Mouse (Mus musculus) spleen, adult 2 months (tissue): Measurements from ENCODE around the gene Gm21985. TPM values are rescaled to one million over a fixed set of nuclear protein-coding genes. Genes with fewer than 3 reads are reported as not detected.

Source experiments
- DNase-seq, 2 experiments: peaks; one replicate each; pipeline versions ENCODE4 v3.0.0 to v3.0.0-alpha.2; 2012 to 2021; ENCODE audit warnings: low spot score in 2 of 2, low read depth in 1 of 2
- H3K27ac ChIP-seq: fragments of 200-500 bp; 2 replicates; pipeline ENCODE4 v1.5.1; 2012; ENCODE audit warnings: low read length, inconsistent platforms; ENCODE audit not compliant: insufficient read depth
- H3K27me3 ChIP-seq: fragments of 200-500 bp; 2 replicates; pipeline ENCODE4 v1.6.1; 2012; ENCODE audit warnings: mild to moderate bottlenecking, moderate library complexity, low read length, inconsistent platforms; ENCODE audit not compliant: control insufficient read depth, insufficient read depth
- H3K36me3 ChIP-seq: fragments of 200-500 bp; 2 replicates; pipeline ENCODE4 v1.6.1; 2012; ENCODE audit warnings: mild to moderate bottlenecking, low read length, inconsistent platforms; ENCODE audit not compliant: control insufficient read depth, insufficient read depth
- H3K4me1 ChIP-seq: fragments of 200-500 bp; 2 replicates; pipeline ENCODE4 v1.6.1; 2011; ENCODE audit warnings: inconsistent platforms; ENCODE audit not compliant: control insufficient read depth, insufficient read depth, insufficient read length
- H3K4me3 ChIP-seq: fragments of 200-500 bp; 2 replicates; pipeline ENCODE4 v1.5.1; 2011; ENCODE audit warnings: mild to moderate bottlenecking, inconsistent platforms; ENCODE audit not compliant: insufficient read depth, insufficient read length; ENCODE audit errors: extremely low read depth
- CTCF ChIP-seq: fragments of 200-500 bp; IDR thresholded peaks from 2 replicates; pipeline ENCODE4 v1.5.1; 2011; ENCODE audit warnings: mild to moderate bottlenecking, inconsistent platforms; ENCODE audit not compliant: insufficient read depth, insufficient read length, insufficient replicate concordance; ENCODE audit errors: extremely low read depth
- POLR2A ChIP-seq: fragments of 200-500 bp; IDR thresholded peaks from 2 replicates; pipeline ENCODE4 v1.6.1; 2011; ENCODE audit warnings: low read depth, low read length, inconsistent platforms
- WGBS: fragments of 180-500 bp; shearing (Covaris S2); methylation state at CpG from one replicate; pipeline ENCODE4 v1.1.7; 2018; 5-methylcytosine and 5-hydroxymethylcytosine counted together
- polyA plus RNA-seq: library from polyadenylated mRNA; depleted of rRNA; stranded (reverse); fragments of >200 nt; gene quantifications from 2 replicates; pipeline ENCODE4 v1.2.3, GENCODE M21; 2012

The Gm21985 gene
- polyA plus RNA-seq, 1 experiment: not detected

DNA sequence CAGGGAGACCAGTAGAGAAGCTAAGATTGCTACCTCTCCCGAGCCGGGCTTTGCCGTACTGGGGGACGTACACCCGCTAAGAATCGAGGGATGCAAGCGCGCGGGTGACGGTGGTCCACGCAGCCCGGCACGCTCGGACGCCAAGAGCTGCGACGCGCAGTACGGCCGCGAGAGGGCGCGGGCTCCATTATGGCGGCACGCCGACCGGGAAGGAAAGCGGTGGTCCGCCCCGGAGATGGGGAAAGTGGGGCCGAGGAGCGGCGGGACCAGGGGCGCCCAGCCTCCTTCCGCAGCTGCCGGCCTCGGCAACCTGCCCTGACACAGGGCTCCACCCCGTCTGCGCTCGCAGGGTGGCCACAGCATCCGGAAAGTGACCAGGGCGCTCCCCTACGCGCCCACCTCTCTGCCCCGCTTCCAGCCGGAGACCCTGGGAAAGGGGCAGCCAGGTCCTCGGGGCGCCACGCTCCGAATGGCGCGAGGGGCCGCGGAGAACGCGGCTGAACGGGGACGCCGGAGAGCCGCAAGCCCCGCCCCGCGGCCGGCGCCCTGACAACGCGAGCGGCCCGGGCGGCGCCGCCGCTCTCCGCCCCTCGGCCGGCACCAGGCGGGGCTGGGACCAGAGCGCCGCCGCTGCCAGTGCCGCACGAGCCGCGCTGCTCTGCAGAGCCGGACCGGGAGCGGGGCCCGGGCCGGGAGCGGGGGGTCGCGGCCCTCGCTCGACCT is 26.7 kb upstream of the Gm21985 start, which contains the start of gene Lpcat4:
Gene Lpcat4, plus strand, starts transcription at position 257 of the 723 bp plus-strand sequence.
- H3K36me3 ChIP-seq: no peaks in the 10 kb centered on the region
- TF ChIP-seq CTCF (peak; percentile 84), POLR2A (0 out of 2 replicates have a peak, but pooled peaks have one; percentile 6)
- H3K27ac ChIP-seq: peak within 1 kb of the TSS; percentile 86
- no peaks in the 10 kb centered on the region; the same call in 1 of the 2 replicates for H3K4me1 ChIP-seq
- H3K27me3 ChIP-seq: no peaks in the 10 kb centered on the region
- WGBS: under 1% methylated on average over 91 of the region's 94 CpGs
- peak within 1 kb of the TSS; percentile 79 for H3K4me3 ChIP-seq
- DNase-seq: peak; percentile 50 to 83

DNA sequence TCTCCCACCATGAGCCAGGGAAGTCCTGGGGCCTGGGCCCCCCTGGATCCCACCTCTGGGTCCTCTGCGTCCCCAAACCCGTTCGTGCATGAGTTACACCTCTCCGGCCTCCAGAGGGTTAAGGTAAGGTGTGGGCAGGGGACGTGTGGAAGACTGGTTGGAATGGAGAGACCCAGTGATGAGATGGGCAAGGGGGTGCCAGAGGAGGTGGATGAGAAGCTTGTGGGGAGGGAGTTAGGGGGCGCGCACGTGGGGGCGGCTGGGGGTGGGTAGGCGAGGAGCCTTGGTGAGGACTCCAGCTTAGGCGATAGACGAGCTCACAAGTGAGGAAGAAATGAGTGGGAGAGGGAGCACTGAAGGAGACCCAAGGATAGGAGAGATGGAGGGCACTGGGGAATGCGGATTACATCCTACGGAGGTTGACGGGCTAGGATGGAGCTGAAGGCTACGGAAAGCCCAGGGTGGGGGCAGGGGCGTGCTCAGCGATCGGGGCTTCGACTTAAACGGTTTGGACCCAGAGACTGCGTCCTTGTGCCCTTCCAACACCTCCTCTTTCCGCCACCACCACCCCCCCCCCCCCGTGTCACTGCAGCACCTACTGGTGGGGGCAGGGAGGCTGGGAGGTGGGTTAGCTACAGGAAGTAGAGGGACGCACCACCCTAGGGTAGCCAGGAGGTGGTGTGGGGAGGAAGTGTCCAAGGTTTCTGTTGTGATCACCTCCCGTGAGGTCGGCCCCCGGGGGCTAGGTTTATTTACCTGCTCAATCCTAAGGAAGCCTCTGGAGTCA is 26.0 kb upstream of the Gm21985 start:
- Histone ChIP-seq H3K27ac (no peak overlapping the region), H3K27me3 (no peaks in the 10 kb centered on the region), H3K4me1 (no peaks in the 10 kb centered on the region; the same call in 1 of the 2 replicates), H3K36me3 (no peaks in the 10 kb centered on the region), H3K4me3 (peak overlapping the region; percentile 70)
- TF ChIP-seq CTCF (no peak), POLR2A (no peak)
- 2% methylated on average over 27 of the region's 28 CpGs for WGBS
- DNase-seq: no peak

DNA sequence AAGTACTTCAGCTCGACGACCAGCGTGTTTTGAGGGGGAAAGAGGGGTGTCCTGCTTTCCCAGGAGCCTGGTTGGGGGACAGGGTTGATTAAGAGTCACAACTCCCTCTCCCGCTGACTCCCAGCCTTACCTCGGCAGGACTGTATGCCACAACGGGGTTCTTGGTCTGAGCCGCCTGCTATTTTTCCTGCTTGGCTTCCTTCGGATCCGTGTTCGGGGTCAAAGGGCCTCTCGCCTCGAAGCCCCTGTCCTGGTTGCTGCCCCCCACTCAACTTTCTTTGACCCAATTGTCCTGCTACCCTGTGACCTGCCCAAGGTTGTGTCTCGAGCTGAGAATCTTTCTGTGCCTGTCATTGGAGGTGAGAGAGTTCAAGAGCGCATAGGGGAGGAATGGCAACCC is 24.3 kb upstream of the Gm21985 start:
- no peak for TF ChIP-seq CTCF
- TF ChIP-seq POLR2A: no peak
- DNase-seq: no peak
- H3K36me3 ChIP-seq: no peaks in the 10 kb centered on the region
- no peak overlapping the region for H3K27ac ChIP-seq
- 93% methylated on average over 14 of the region's 14 CpGs for WGBS
- no peak overlapping the region for H3K4me3 ChIP-seq
- H3K27me3 ChIP-seq: no peaks in the 10 kb centered on the region
- no peaks in the 10 kb centered on the region; the same call in 1 of the 2 replicates for H3K4me1 ChIP-seq

DNA sequence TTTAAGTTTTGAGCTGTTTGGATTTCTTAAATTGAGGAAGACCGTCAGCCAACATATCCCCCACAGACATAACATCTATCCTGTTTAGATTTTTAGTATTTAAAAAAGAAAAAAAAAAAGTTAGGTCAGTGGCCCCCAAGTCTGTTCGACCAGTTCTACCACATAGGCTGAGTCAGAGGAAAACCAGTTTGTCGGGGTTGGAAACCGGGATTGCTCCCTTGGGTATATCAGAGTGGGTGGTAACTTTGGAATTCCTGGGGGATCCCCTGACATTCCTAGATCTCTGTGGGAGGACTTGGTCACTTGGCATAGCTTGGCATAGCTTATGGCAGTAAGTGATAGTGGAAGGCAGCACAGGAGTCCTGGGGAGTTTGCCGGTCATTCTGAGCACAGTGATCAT is 20.8 kb upstream of the Gm21985 start:
- Histone ChIP-seq H3K4me3 (no peak overlapping the region), H3K27ac (no peak overlapping the region), H3K36me3 (no peaks in the 10 kb centered on the region), H3K27me3 (no peaks in the 10 kb centered on the region), H3K4me1 (no peaks in the 10 kb centered on the region)
- DNase-seq: no peak
- WGBS: 91% methylated on average over 5 of the region's 5 CpGs
- TF ChIP-seq CTCF (no peak), POLR2A (no peak)

DNA sequence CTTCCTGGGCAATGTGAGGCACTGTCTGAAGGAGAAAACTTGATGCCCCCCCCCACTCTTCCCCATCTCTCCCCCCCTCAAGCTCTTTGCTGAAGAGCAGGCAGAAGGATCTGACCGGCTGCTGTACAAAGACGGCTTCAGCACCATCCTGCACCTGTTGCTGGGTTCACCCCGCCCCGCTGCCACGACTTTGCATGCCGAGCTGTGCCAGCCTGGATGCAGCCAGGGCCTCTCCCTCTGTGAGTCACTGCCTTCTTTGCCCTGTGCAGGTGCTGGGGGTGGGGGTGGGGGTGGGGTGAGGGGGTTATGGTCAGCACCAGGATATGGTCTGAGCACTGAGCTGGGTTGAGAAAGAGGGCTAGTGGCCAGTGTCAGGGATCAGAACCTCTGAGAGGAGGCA is 19.9 kb upstream of the Gm21985 start:
- 84% methylated on average over 6 of the region's 6 CpGs for WGBS

DNA sequence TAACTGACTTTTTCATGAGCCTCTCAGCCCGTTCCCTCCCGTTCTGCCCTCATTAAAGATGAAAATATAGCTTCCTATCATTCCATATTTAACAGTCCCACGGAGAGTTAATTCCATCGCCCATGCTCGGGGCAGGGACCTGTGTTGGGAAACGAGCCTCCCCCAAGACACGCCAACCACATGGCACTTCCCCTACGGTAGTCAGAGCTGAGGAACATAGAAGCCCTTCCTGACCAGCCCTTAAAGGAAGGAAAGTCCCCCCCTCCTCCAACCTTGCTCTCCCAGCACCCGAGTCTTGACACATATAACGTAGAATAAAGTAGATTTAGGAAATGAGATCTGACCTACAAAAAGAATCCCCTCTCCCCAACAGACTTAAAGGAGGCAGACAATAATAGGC is 18.8 kb upstream of the Gm21985 start:
- TF ChIP-seq POLR2A (no peak), CTCF (no peak)
- 44% methylated on average over 10 of the region's 10 CpGs for WGBS
- no peak overlapping the region for H3K27ac ChIP-seq

More for the DNA sequence above, 19.9 kb upstream of the Gm21985 start:
- H3K36me3 ChIP-seq: no peaks in the 10 kb centered on the region
- H3K27me3 ChIP-seq: no peaks in the 10 kb centered on the region
- DNase-seq: no peak
- H3K4me1 ChIP-seq: no peaks in the 10 kb centered on the region
- no peak for TF ChIP-seq POLR2A
- TF ChIP-seq CTCF: no peak
- H3K27ac ChIP-seq: no peak overlapping the region
- no peak overlapping the region for H3K4me3 ChIP-seq

More for the DNA sequence above, 18.8 kb upstream of the Gm21985 start:
- Histone ChIP-seq H3K36me3 (no peaks in the 10 kb centered on the region), H3K4me1 (no peaks in the 10 kb centered on the region), H3K4me3 (no peak overlapping the region), H3K27me3 (no peaks in the 10 kb centered on the region)
- no peak for DNase-seq
